Mouse (Mus musculus) mesoderm, embryonic 11.5 days (tissue): ENCODE results near the gene Cartpt.
"Not testable (repeated sequence)": the region's sequence is repeated elsewhere in the genome, so short reads cannot be mapped to it uniquely, and the experiment has no call there.

ENCODE experiments used
- DNase-seq: peaks from one replicate; pipeline ENCODE4 v3.0.0-alpha.2; 2012; ENCODE audit warnings: low read depth, low spot score

Cartpt gene

DNA sequence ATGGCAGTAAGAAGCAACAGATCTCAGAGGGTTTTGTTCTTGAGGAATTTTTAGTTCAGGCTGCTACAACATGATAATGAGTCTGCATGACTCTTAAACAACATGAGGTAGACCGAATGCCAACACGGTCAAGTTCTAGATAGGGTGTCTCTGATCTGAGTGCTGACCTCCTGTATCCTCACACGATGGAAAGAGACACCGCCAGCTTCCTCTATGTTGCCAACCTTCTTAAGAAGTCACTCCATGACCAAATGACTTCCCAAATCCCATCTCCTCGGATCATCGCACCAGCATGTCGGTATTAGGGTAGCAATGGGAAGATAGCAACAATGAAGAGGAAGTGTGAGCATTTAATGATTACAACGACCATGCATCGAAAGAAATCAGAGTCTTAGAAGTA is 43.6 kb downstream of the Cartpt start:
- no peak for DNase-seq

DNA sequence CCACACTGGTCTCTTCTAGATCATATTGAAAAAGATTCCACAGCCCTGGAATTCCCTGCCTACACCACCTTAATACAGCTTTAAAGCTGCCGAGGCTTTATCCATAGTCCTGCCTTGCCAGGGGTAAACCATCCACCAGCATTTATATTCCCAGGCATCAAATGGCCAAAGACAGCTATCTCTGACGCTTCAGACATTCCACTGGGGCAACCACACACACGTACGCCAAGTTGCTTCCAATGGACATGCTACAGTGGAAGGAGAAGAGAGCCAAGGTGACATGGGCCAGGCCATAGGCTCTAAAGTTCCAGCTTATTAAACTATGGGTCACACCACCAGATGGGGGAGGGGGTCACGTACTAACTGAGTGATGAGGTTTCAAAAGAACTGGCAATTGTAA is 45.7 kb downstream of the Cartpt start:
- DNase-seq: no peak

DNA sequence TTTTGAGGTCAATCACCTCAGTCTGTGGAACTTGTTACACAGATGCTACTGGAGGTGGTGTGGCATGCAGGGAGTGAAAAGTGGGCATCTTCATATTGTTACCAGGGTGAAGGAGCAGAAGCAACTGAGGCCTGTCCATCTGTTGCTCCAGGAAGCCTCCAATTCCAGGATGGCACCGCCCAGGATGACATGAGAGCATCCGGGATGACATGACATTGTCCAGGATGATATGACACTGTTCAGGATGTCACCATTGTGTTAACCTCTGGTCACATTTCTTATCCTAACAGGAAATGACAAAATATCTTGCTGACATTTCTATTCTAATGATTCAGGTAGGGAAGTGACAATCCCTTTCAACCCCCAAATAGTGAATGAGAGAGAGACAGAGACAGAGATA is 47.8 kb downstream of the Cartpt start:
- DNase-seq: no peak

DNA sequence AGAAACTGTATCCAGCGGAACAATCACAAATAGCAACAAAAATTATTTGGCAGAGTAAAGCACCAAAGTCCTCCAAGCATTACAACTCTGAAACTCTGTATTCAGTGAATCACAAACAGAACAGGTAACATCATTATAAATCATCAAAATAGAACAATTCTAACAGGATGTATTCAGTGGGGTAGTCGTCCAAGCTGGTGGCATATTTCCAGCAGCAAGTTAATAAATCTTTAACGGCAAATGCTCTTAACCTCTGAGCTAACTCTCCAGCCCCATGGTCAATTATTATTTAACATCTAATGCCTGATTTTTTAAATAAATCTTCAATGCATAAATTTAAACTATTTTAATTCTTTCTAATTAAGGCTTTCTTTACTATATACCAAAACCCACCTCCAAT is 48.5 kb downstream of the Cartpt start:
- DNase-seq: not testable (repeated sequence)

DNA sequence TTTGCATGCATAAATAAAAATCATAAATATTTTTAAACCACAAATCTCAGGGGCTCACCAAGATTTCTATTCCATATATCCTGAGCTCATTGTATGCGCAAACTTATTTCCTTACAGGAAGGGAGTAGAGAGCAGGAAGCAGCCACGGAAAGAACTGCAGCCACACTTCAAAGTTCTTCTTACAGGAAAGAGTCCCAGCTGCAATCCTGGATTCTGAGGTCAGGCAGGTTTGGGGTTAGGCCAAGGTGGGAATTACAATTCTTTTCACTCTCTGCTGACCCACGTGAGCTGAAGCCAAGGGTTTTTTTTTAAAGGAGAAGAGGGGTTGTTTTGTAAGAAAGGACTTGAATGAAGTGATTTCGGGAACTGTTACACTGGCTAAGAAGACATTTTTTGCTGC is 49.9 kb downstream of the Cartpt start:
- DNase-seq: no peak

DNA sequence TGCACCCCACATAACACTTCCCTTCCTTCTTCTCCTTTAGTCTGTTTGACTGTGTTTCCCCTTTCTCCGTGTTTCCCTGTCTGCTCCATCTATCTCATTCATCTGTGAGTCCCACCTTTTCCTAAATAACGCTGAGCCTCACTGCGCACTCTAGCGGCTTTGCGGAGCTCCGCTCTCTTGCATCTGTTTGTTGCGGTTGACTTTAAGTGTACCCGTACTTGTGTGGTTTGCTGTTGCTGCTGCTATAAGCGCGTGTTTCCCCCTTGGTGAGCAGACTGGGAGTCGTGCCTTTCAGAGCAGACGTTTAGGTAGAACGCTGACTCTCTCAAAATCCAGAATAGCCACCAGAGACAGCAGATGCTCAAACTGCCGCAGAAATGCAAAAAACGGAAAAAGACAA is 51.3 kb downstream of the Cartpt start:
- DNase-seq: no peak
